Mouse (Mus musculus) CH12.LX (cell line): Measurements from ENCODE around the gene Gch1. TPM values are rescaled to one million over a fixed set of nuclear protein-coding genes. Genes with fewer than 3 reads are reported as not detected.

Experiments
- DNase-seq: peaks from one replicate; pipeline ENCODE4 v3.0.0-alpha.2; 2013; ENCODE audit errors: extremely low read depth
- H3K27ac ChIP-seq: 2 replicates; pipeline ENCODE4 v1.5.1; 2012; ENCODE audit warnings: low read depth, mild to moderate bottlenecking, control low read depth, moderate library complexity; ENCODE audit not compliant: insufficient read depth
- H3K27me3 ChIP-seq: replicated peaks from 2 replicates; pipeline ENCODE3; 2012; ENCODE audit warnings: inconsistent platforms
- H3K36me3 ChIP-seq, 2 experiments: replicated peaks in 1 of 2; 2 replicates each; pipeline versions ENCODE3 to v1.6.1; 2012; ENCODE audit warnings: inconsistent platforms in 1 of 2, low read length in 1 of 2, mild to moderate bottlenecking in 1 of 2, mixed read lengths in 1 of 2, moderate library complexity in 1 of 2; ENCODE audit not compliant: control insufficient read depth in 1 of 2, insufficient read depth in 1 of 2
- H3K4me1 ChIP-seq, 2 experiments: 2 replicates each; pipeline ENCODE4 v1.6.1; 2012; ENCODE audit warnings: inconsistent platforms in 1 of 2, moderate library complexity in 1 of 2; ENCODE audit not compliant: insufficient read depth in 2 of 2, control insufficient read depth in 1 of 2
- H3K4me2 ChIP-seq: 2 replicates; pipeline ENCODE4 v1.6.1; 2012; ENCODE audit warnings: low read depth, mild to moderate bottlenecking, control low read depth; ENCODE audit not compliant: poor library complexity, insufficient read depth, severe bottlenecking
- H3K4me3 ChIP-seq, 3 experiments: fragments of 150-350 bp in 1 of 3; sonication (generic) in 1 of 3; replicated peaks in 1 of 3; 2 replicates each; pipeline versions ENCODE3 to v1.5.1; 2011 to 2012; ENCODE audit warnings: low read depth in 2 of 3, low read length in 2 of 3, mild to moderate bottlenecking in 2 of 3, moderate library complexity in 2 of 3, control low read depth in 1 of 3, improper control_type of control experiment in 1 of 3, inconsistent platforms in 1 of 3, mixed read lengths in 1 of 3; ENCODE audit not compliant: poor library complexity in 1 of 3
- H3K79me2 ChIP-seq: replicated peaks from 2 replicates; pipeline ENCODE4 v1.6.1; 2012; ENCODE audit warnings: mild to moderate bottlenecking, moderate library complexity; ENCODE audit not compliant: control insufficient read depth, poor library complexity, insufficient read depth, severe bottlenecking; ENCODE audit errors: extremely low read depth
- H3K9ac ChIP-seq: 2 replicates; pipeline ENCODE4 v1.6.1; 2012; ENCODE audit warnings: low read depth, mild to moderate bottlenecking, control low read depth, moderate library complexity; ENCODE audit not compliant: insufficient read depth
- H3K9me3 ChIP-seq: replicated peaks from 2 replicates; pipeline ENCODE3; 2012; ENCODE audit warnings: low read length, inconsistent platforms, mixed read lengths
- BHLHE40 ChIP-seq: IDR thresholded peaks from 2 replicates; pipeline ENCODE4 v1.6.1; 2011; ENCODE audit warnings: mild to moderate bottlenecking, low read depth, low read length, improper control_type of control experiment
- CHD2 ChIP-seq: IDR thresholded peaks from 2 replicates; pipeline ENCODE4 v1.6.1; 2011; ENCODE audit warnings: low read length, improper control_type of control experiment
- CTCF ChIP-seq, 2 experiments: IDR thresholded peaks in 1 of 2; conservative IDR thresholded peaks in 1 of 2; 2 replicates each; pipeline ENCODE4 v1.5.1; 2011 to 2012; ENCODE audit warnings: low read depth in 2 of 2, low read length in 2 of 2, improper control_type of control experiment in 1 of 2, inconsistent platforms in 1 of 2, mild to moderate bottlenecking in 1 of 2, moderate library complexity in 1 of 2
- E2F4 ChIP-seq: IDR thresholded peaks from 2 replicates; pipeline ENCODE4 v1.6.1; 2011; ENCODE audit warnings: low read depth, low read length, improper control_type of control experiment; ENCODE audit not compliant: insufficient replicate concordance
- ETS1 ChIP-seq: conservative IDR thresholded peaks from 2 replicates; pipeline ENCODE4 v1.6.1; 2012; ENCODE audit warnings: low read depth, mild to moderate bottlenecking, inconsistent platforms, low read length, improper control_type of control experiment, moderate library complexity
- KAT2A ChIP-seq: IDR thresholded peaks from 2 replicates; pipeline ENCODE4 v1.6.1; 2012; ENCODE audit warnings: low read length, improper control_type of control experiment, inconsistent platforms; ENCODE audit not compliant: insufficient replicate concordance
- MAX ChIP-seq: IDR thresholded peaks from 2 replicates; pipeline ENCODE4 v1.6.1; 2011; ENCODE audit warnings: low read length, improper control_type of control experiment
- MEF2A ChIP-seq: IDR thresholded peaks from 2 replicates; pipeline ENCODE4 v1.6.1; 2014; ENCODE audit warnings: low read depth, mild to moderate bottlenecking, inconsistent platforms, low read length, improper control_type of control experiment, borderline replicate concordance
- MXI1 ChIP-seq: IDR thresholded peaks from 2 replicates; pipeline ENCODE4 v1.6.1; 2011; ENCODE audit warnings: mild to moderate bottlenecking, low read depth, low read length, improper control_type of control experiment
- MYC ChIP-seq: IDR thresholded peaks from 2 replicates; pipeline ENCODE4 v1.6.1; 2011; ENCODE audit warnings: low read depth, mild to moderate bottlenecking, improper control_type of control experiment, low read length
- NRF1 ChIP-seq: IDR thresholded peaks from 2 replicates; pipeline ENCODE4 v1.6.1; 2014; ENCODE audit warnings: low read depth, mild to moderate bottlenecking, inconsistent platforms, low read length, improper control_type of control experiment, moderate library complexity
- PAX5 ChIP-seq: IDR thresholded peaks from 2 replicates; pipeline ENCODE4 v1.6.1; 2012; ENCODE audit warnings: low read length, inconsistent platforms, mixed read lengths
- POLR2A ChIP-seq: IDR thresholded peaks from 2 replicates; pipeline ENCODE4 v1.6.1; 2011; ENCODE audit warnings: low read depth, mild to moderate bottlenecking, improper control_type of control experiment, low read length
- RAD21 ChIP-seq: IDR thresholded peaks from 2 replicates; pipeline ENCODE4 v1.6.1; 2011; ENCODE audit warnings: low read depth, mild to moderate bottlenecking, low read length, improper control_type of control experiment, moderate library complexity
- RCOR1 ChIP-seq: conservative IDR thresholded peaks from 2 replicates; pipeline ENCODE4 v1.6.1; 2012; ENCODE audit warnings: low read depth, mild to moderate bottlenecking, inconsistent platforms, low read length, improper control_type of control experiment
- SMC3 ChIP-seq: IDR thresholded peaks from 2 replicates; pipeline ENCODE4 v1.6.1; 2011; ENCODE audit warnings: low read depth, low read length, improper control_type of control experiment
- UBTF ChIP-seq: IDR thresholded peaks from 2 replicates; pipeline ENCODE4 v1.6.1; 2012; ENCODE audit warnings: low read depth, mild to moderate bottlenecking, inconsistent platforms, low read length, improper control_type of control experiment, moderate library complexity
- ZC3H11A ChIP-seq: IDR thresholded peaks from 2 replicates; pipeline ENCODE4 v1.6.1; 2012; ENCODE audit warnings: low read depth, mild to moderate bottlenecking, inconsistent platforms, low read length, improper control_type of control experiment
- dilution Hi-C: fragments of 300-500 bp; cut with MboI; formaldehyde crosslinking; loops from 2 replicates; pipeline ENCODE4 v1.14.3; 2020; ENCODE audit warnings: low sequenced_read_pairs; ENCODE audit not compliant: extremely low pct_unique_long_range_greater_than_20kb, extremely low pct_ligation_motif_present
- in situ Hi-C: fragments of 300-500 bp; cut with MboI; formaldehyde crosslinking; loops from 3 replicates; pipeline ENCODE4 v1.14.3; 2019; ENCODE audit warnings: low sequenced_read_pairs, low pct_ligation_motif_present, low pct_unique_long_range_greater_than_20kb, mixed read lengths
- polyA plus RNA-seq: library from polyadenylated mRNA; unstranded; fragments of >175 nt; gene quantifications from 2 replicates; pipeline ENCODE4 v1.2.1, GENCODE M21; 2012; ENCODE audit warnings: low read depth; ENCODE audit not compliant: insufficient read length
- total RNA-seq, 2 experiments: library from RNA; depleted of rRNA; stranded (reverse); fragments of 300-350 nt in 1 of 2; fragments of >200 nt in 1 of 2; gene quantifications; 2 replicates each; pipeline ENCODE4 v1.2.3; 2012 to 2014

Gch1 gene
- total and polyA plus RNA-seq, 3 experiments = 5.7 to 6.5 (median 5.7) TPM

DNA sequence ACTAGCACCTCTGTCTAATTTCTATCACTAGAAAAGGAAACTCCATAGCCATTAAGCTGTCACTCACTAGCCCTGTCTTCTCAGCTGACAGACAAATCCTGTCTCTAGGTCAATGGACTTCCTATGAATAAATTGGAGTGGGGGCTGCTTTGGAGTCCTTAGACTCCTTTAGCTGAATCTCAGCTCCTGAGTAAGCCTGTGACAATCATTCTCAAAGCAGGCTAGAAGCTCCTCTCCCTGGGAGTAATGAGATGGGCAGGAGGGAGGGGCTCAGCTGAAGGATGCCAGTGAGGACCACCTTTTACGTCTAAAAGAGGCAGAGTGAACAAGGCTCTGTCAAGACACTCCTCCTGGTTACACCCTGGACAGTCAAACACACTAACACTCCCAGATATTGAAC is 2.0 kb downstream of the Gch1 start:
- in situ Hi-C loops = no loop called here
- Histone ChIP-seq H3K4me3 (no peak overlapping the region), H3K9me3 (peaks cover 6% of the 10 kb centered on the region), H3K36me3 (peaks cover 0 to 11% of the 10 kb centered on the region in 2 experiments), H3K27me3 (no peaks in the 10 kb centered on the region), H3K4me2 (no peak overlapping the region), H3K79me2 (no peaks in the 10 kb centered on the region), H3K27ac (no peak overlapping the region), H3K9ac (no peak overlapping the region), H3K4me1 (peaks cover 0 to 11% of the 10 kb centered on the region in 2 experiments; a peak in 2 of 4 replicates)
- no peak for DNase-seq
- no peak for TF ChIP-seq PAX5
- TF ChIP-seq BHLHE40 = no peak
- no peak for TF ChIP-seq POLR2A
- TF ChIP-seq CHD2 = no peak
- no peak for TF ChIP-seq MEF2A
- no peak for TF ChIP-seq MXI1
- TF ChIP-seq E2F4 = no peak
- no peak for TF ChIP-seq NRF1
- TF ChIP-seq UBTF = no peak
- TF ChIP-seq ZC3H11A = no peak
- dilution Hi-C loops = no loop called here

DNA sequence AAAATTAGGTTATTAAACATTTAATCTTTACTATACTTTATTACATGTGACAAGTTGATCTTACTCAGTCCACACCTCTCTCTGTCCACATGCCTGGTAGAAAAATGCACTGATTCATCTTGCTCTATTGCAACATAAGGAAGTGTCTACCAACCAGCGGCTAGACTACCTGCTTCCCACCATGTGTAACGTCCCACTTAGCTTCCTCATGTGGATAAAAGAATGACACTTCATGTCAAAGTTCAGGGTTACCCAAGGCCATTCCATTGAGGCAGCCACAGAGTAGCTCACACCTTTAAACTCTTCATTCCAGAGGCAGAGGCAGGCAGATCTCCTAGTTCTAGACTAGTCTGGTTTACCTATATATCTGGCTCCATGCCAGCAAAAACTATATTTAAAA is 2.7 kb downstream of the Gch1 start:
- Histone ChIP-seq H3K4me2 (no peak overlapping the region), H3K27ac (no peak overlapping the region), H3K9me3 (peaks cover 6% of the 10 kb centered on the region), H3K9ac (no peak overlapping the region), H3K4me1 (peaks cover 0 to 11% of the 10 kb centered on the region in 2 experiments; a peak in 2 of 4 replicates), H3K27me3 (no peaks in the 10 kb centered on the region), H3K36me3 (peaks cover 0 to 11% of the 10 kb centered on the region in 2 experiments), H3K4me3 (no peak overlapping the region), H3K79me2 (no peaks in the 10 kb centered on the region)
- dilution Hi-C loops (no loop called here), in situ Hi-C loops (no loop called here)
- DNase-seq = no peak
- no peak for TF ChIP-seq RCOR1
- no peak for TF ChIP-seq KAT2A
- TF ChIP-seq MYC = no peak
- no peak for TF ChIP-seq MAX

DNA sequence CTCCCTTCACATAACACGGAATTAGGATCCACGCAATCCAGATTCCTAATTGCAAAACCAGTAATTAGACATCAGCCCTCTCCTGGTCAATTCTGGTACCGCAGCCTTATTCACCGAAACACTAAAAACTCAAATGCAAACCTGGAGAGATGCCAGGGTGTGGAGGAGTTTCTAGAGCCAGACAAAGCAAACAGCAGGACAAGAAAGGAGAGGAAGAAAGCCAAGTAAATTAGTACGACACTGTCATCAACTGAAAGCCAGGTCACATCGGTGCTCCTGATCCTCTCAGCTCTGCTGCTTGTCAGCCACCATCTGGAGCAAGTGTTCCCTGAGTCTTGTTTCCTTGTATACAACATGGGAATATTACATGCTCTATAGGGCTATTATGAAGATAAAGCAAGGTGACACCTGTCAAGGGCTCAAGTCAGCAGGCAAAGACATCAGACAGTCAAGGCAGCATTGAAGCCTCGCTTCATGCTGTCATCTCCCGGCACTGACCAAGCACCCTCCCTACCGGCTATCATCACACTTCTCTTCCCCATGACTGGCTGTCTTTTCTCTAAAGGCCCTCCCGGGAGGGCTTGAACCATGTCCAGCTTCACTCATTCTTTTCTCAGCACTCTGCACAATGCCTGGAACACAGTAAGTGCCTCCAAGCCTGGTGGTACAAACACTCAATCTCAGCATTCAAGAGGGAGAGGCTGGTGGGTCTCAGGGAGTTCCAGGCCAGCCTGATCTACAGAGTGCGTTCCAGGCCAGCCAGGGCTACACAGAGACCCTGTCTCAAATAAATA is 7.5 kb downstream of the Gch1 start:
- DNase-seq = peak; percentile 21
- H3K27me3 ChIP-seq = no peaks in the 10 kb centered on the region
- H3K4me3 ChIP-seq = no peak overlapping the region
- H3K36me3 ChIP-seq = peaks cover 0 to 13% of the 10 kb centered on the region in 2 experiments
- peaks cover 6% of the 10 kb centered on the region for H3K9me3 ChIP-seq
- TF ChIP-seq CTCF (conservative IDR thresholded peaks at IDR 0.05 in 1 of 2, IDR thresholded peaks at IDR 0.05 in 1 of 2; ENCODE audit: low read depth in 2 of 2, low read length in 2 of 2) = peak; percentile 60 to 62
- TF ChIP-seq SMC3 = peak; percentile 54
- TF ChIP-seq RAD21 = peak; percentile 22
- no peak for TF ChIP-seq ETS1
- no peak overlapping the region for H3K27ac ChIP-seq
- H3K4me2 ChIP-seq = no peak overlapping the region
- in situ Hi-C loops (no loop called here), dilution Hi-C loops (no loop called here)
- H3K79me2 ChIP-seq = no peaks in the 10 kb centered on the region
- H3K9ac ChIP-seq = no peak overlapping the region
- H3K4me1 ChIP-seq = peaks cover 0 to 7% of the 10 kb centered on the region in 2 experiments; a peak in 1 of 4 replicates
